Mouse (Mus musculus) cerebellum, adult 2 months (tissue): ENCODE measurements around the gene Krba1. TPM values are rescaled to one million over a fixed set of nuclear protein-coding genes. Genes with fewer than 3 reads are reported as not detected.
A peak's percentile ranks its signal among the peaks of the same experiment; 100 is the strongest.

Source experiments
- DNase-seq, 2 experiments: peaks; one replicate each; pipeline ENCODE4 v3.0.0; 2021
- H3K27ac ChIP-seq: fragments of 200-500 bp; 2 replicates; pipeline ENCODE4 v1.5.1; 2012; ENCODE audit warnings: low read length, control low read depth, inconsistent platforms; ENCODE audit not compliant: insufficient read depth
- H3K27me3 ChIP-seq: fragments of 200-500 bp; 2 replicates; pipeline ENCODE4 v1.6.1; 2012; ENCODE audit warnings: inconsistent platforms, mild to moderate bottlenecking, low read length, moderate library complexity; ENCODE audit not compliant: control insufficient read depth, insufficient read depth
- H3K4me1 ChIP-seq: fragments of 200-500 bp; 2 replicates; pipeline ENCODE4 v1.6.1; 2011; ENCODE audit warnings: low read length; ENCODE audit not compliant: control insufficient read depth, insufficient read depth
- H3K4me3 ChIP-seq: fragments of 200-500 bp; replicated peaks from 2 replicates; pipeline ENCODE3; 2011; ENCODE audit warnings: mild to moderate bottlenecking, low read depth, low read length, control low read depth; ENCODE audit not compliant: insufficient read depth
- CTCF ChIP-seq: fragments of 200-500 bp; IDR thresholded peaks from 2 replicates; pipeline ENCODE4 v1.5.1; 2011; ENCODE audit warnings: low read depth, mild to moderate bottlenecking, control low read depth, low read length, moderate library complexity, borderline replicate concordance; ENCODE audit not compliant: insufficient read depth
- POLR2A ChIP-seq: fragments of 200-500 bp; IDR thresholded peaks from 2 replicates; pipeline ENCODE4 v1.6.1; 2011; ENCODE audit warnings: low read length, control low read depth, borderline replicate concordance; ENCODE audit not compliant: insufficient read depth
- WGBS: fragments of 180-500 bp; shearing (Covaris S2); methylation state at CpG from one replicate; pipeline ENCODE4 v1.1.7; 2018; 5-methylcytosine and 5-hydroxymethylcytosine counted together
- polyA plus RNA-seq: library from polyadenylated mRNA; depleted of rRNA; stranded (reverse); fragments of >200 nt; gene quantifications from 2 replicates; pipeline ENCODE4 v1.2.3, GENCODE M21; 2012

Gene Krba1
- polyA plus RNA-seq, 1 experiment = 50.6 TPM

GRCm38 (mm10) chr6:48414886-48415285 is 19.5 kb downstream of the Krba1 start:
- 97% methylated on average over 1 of the region's 1 CpGs for WGBS
- no peak for DNase-seq
- TF ChIP-seq CTCF (no peak), POLR2A (no peak)
- H3K4me1 ChIP-seq = peaks cover 25% of the 10 kb centered on the region
- no peak overlapping the region for H3K4me3 ChIP-seq
- H3K27me3 ChIP-seq = no peaks in the 10 kb centered on the region
- H3K27ac ChIP-seq = no peak overlapping the region

DNA sequence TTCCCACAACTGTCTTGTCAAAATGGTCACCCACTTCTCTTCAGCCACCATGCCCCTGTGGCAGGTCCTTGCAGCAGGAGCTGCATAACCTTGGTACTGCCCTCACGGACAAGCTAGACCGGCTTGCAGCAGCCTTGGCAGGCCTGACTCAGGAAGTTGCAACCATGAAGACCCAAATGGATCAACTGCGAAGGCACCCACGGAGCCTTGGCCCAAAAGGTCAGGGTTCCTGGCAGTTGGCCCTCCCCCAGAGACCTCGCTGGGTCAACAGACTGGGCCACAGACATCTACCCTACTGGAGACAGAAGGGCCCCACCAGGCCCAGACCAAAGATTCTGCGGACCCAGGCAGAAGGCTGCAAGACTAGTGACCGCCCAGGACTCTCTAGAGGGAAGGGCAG is 20.2 kb downstream of the Krba1 start:
- Histone ChIP-seq H3K4me3 (no peak overlapping the region), H3K27ac (no peak overlapping the region), H3K27me3 (no peaks in the 10 kb centered on the region), H3K4me1 (peaks cover 31% of the 10 kb centered on the region)
- DNase-seq = peak in 1 of 2 experiments; percentile 13
- 78% methylated on average over 7 of the region's 7 CpGs for WGBS
- TF ChIP-seq POLR2A (no peak), CTCF (no peak)

DNA sequence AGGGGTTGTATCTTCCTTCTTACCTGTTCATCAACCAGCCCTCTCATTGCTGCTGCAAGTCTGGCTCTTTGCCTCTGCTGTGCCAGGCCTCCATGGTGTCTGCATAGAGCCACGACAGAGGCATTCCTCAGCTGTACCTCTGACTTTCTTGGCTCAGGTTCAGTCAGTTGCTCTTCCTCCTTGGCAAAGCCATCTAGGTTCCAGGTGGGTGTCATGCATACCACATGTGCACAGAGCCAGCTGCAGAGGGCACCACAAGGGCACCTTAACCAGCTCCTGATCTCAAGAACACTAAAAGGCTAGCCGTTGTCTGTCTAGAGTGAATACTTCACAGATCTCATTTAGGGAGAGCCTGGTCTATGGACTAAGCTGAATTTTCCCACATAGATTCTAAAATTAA is 21.1 kb downstream of the Krba1 start:
- H3K27ac ChIP-seq = no peak overlapping the region
- WGBS = 48% methylated on average over 2 of the region's 2 CpGs
- DNase-seq = no peak
- TF ChIP-seq POLR2A (no peak), CTCF (no peak)
- peaks cover 35% of the 10 kb centered on the region for H3K4me1 ChIP-seq
- H3K27me3 ChIP-seq = no peaks in the 10 kb centered on the region
- no peak overlapping the region for H3K4me3 ChIP-seq

DNA sequence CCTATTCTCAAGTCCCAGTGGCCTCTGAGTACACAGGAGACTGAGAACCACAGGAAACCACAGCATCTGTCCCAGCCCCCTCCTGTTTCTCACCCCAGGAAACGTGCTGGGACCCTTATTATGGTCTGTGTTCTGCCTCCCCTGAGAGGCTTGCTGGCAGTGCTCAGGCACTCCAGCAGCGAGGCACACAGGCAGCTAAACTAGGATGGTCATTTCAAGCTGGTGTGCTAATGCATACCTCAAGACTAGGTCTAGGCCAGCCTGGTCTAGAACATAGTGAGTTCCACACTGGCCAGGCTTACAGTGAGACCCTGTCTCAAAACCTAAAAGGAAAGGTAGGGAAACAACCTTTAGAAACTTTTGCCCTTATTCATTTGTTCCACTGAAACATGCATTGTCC is 25.3 kb downstream of the Krba1 start:
- Histone ChIP-seq H3K27me3 (no peaks in the 10 kb centered on the region), H3K4me3 (no peak overlapping the region), H3K27ac (peak overlapping the region; percentile 10), H3K4me1 (peaks cover 26% of the 10 kb centered on the region)
- TF ChIP-seq CTCF = no peak
- TF ChIP-seq POLR2A = no peak
- no peak for DNase-seq
- 14% methylated on average over 2 of the region's 2 CpGs for WGBS

DNA sequence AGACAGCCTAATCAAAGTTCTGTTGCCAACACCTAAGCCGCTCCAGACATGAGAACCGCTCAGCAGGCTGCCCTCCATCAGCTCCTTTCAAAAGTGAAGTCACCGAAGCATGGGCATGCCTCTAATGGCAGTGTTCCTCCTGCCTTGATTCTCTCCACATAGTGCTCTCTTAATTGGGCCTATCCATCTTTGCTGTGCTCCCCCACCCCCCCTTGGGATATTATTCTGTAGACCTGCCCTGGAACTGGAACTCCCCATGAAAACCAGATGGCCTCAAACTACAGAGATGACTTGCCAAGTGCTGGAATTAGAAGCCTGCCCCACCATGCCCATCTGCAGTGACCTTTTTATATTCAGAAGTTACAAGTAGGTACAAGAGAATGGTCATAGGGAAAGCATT is 27.9 kb downstream of the Krba1 start:
- no peaks in the 10 kb centered on the region for H3K27me3 ChIP-seq
- H3K4me1 ChIP-seq = peaks cover 26% of the 10 kb centered on the region
- H3K4me3 ChIP-seq = no peak overlapping the region
- 13% methylated on average over 3 of the region's 3 CpGs for WGBS
- peak overlapping the region; percentile 88 for H3K27ac ChIP-seq
- DNase-seq = peak; percentile 77 to 91
- TF ChIP-seq POLR2A (0 out of 2 replicates have a peak, but pooled peaks have one; percentile 13), CTCF (no peak)

GRCm38 (mm10) chr6:48424074-48424473 is 28.7 kb downstream of the Krba1 start:
- TF ChIP-seq CTCF (no peak), POLR2A (no peak)
- WGBS = 69% methylated on average over 5 of the region's 5 CpGs

DNA sequence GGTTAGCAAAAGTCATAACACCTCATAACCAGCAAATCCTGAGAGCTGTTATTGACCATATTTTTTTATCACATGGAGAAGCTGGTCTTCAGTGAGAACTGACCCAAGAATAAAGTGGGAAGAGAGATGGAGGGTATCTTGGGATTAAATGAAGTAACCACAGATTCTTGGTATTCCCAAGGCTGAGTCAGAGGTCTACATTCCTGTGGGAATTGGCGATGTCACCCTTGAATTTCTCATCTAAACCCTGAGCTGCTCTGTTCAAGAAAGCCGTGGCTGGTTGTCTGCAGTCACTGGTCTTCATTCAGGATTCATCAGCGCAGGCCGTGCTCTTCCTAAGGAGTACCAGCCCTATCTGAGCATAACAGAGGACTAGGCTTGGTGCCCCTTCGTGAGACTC is 31.6 kb downstream of the Krba1 start:
- H3K4me3 ChIP-seq = no peak overlapping the region
- no peak for TF ChIP-seq CTCF
- TF ChIP-seq POLR2A = no peak
- peaks cover 33% of the 10 kb centered on the region for H3K4me1 ChIP-seq
- no peak overlapping the region for H3K27ac ChIP-seq
- WGBS = 84% methylated on average over 5 of the region's 5 CpGs
- H3K27me3 ChIP-seq = no peaks in the 10 kb centered on the region
- no peak for DNase-seq

More at GRCm38 (mm10) chr6:48424074-48424473, 28.7 kb downstream of the Krba1 start:
- peak overlapping the region; percentile 74 for H3K27ac ChIP-seq
- no peak for DNase-seq
- no peak overlapping the region for H3K4me3 ChIP-seq
- no peaks in the 10 kb centered on the region for H3K27me3 ChIP-seq
- peaks cover 33% of the 10 kb centered on the region for H3K4me1 ChIP-seq

GRCm38 (mm10) chr6:48428769-48429557 is 33.6 kb downstream of the Krba1 start:
- Histone ChIP-seq H3K27me3 (no peaks in the 10 kb centered on the region), H3K4me3 (no peak overlapping the region), H3K4me1 (peaks cover 19% of the 10 kb centered on the region), H3K27ac (peak overlapping the region; percentile 87)
- TF ChIP-seq POLR2A = no peak
- no peak for TF ChIP-seq CTCF
- 55% methylated on average over 4 of the region's 4 CpGs for WGBS
- DNase-seq = peak; percentile 57 to 67
